Mouse (Mus musculus) megakaryocyte-erythroid progenitor cell, adult 5-6 weeks (primary cell): Measurements from ENCODE around the gene Racgap1. TPM values are rescaled to one million over a fixed set of nuclear protein-coding genes. Genes with fewer than 3 reads are reported as not detected.

ENCODE experiments used
- ATAC-seq: replicated peaks from 2 replicates; pipeline ENCODE4 v1.8.0; 2016; ENCODE audit warnings: mild to moderate bottlenecking, inconsistent platforms; ENCODE audit not compliant: severe bottlenecking, poor library complexity, low FRiP score, low TSS enrichment
- total RNA-seq, 2 experiments: library from RNA; stranded (forward) in 1 of 2; stranded (reverse) in 1 of 2; fragments of 200-1000, 215-1000 nt in 1 of 2; fragments of >200 nt in 1 of 2; fragmentation: Nextera tagmentation in 1 of 2; gene quantifications; 2 replicates each; pipeline ENCODE4 v1.2.3; 2014 to 2017

Racgap1 gene
- total RNA-seq, 2 experiments from 2014 or later = 45.9 to 62.5 TPM

DNA sequence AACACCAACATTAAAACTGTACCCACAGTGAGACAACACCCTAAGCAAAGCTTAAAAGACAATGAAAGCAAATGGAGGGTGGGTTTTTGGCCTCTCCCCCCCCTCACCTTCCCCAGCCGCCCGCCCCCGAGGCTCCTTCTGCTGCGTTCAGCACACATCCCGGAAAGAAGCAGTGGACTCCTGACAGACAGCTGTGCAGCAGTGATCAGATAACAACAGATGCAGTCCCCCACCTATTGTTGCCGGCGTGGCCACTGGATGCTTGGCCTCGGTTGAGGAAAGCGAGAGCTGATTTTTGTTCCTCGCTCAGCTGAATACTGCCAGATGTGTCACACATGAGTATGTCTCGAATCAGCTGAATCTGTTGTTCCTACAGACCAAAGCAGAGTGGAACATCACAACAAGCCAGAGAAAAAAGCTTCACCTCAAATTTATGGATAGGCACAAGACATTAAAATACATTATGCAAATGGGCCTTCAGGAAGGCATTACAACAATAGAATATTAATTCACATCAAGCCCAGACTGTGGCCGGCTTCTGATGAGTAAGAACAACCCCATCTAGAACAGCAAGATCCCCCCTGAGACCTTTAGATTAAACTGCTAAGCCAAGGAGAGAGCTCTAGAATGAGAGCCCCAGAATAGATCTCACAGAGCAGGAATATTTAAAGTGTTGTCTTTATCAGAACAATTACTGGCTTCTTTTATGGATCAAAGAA, 13.9 kb downstream of the Racgap1 start:
- ATAC-seq = no peak

DNA sequence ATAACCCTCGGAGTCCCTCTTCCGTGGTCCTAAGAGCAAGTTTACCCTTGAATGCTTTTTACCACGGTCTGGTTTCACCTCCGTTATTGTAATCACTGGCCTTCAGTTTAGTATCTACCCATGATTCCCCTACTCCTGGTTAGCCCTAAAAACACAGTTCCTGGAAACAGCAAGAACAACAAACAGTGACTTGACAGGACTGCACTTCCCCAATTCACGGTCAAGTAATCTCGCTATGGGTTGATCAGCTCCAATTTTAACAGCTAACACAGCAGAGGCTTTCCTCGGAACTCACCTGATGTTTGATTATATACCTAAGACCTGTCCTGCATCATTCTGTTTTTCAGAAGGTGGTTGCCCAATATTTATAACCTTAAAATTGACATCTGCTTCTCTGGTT, 16.8 kb downstream of the Racgap1 start:
- no peak for ATAC-seq

DNA sequence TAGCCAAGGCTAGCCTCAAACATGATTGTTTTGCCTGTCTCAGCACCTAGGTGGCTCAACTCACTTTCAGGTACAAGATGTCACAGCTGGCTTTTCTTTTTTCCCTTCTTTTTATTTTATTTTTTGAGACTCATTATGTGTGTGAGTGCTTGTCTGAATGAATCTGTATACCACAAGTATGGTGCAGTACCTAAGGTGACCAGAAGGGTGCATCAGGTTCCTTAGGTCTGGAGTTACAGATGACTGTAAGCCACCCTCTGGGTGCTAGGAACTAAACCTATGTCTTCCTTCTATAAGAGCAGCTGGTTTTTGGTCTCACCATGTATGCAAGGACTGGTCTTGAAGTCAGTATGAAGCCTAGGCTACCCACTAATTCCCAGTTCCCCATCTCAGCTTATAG, 19.8 kb downstream of the Racgap1 start:
- peak; percentile 61; the same call in 1 of the 2 replicates for ATAC-seq

DNA sequence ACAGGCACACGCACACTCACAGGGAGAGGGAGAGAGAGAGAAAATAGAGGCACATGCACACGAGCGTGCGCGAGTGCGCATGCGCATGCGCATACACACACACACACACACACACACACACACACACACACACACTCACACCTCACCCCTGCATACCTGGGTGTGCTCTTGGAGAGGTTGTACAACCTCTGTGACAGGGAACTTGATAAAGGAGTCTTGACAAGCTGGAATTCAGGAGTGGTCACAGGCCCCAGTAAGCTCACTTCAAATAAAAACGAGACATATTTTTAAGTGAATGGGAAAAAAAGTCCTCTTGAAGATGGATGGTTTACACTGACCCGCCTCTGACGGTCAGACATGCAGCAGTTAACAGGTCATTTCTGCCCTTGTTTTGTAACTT, 29.4 kb downstream of the Racgap1 start:
- ATAC-seq = no peak

DNA sequence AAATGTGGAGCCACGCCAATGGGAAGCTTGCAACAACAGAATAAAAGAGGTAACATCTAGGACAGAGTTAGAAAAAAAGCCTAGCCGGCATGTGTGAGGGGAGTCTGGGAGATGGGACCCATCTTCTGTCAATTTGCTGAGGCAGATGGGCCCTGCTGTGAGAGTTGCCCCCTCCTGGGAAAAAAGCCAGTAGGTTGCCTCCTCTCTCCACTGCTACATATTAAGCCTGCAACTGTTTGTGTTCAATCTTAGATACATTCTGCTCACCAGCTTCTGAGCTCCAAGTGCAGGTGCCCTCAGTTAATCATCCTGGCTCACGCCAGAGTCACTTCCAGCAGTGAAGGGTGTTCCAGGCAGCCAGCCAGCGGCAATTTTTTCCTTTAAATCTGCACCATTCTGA, 31.6 kb downstream of the Racgap1 start:
- ATAC-seq = no peak

DNA sequence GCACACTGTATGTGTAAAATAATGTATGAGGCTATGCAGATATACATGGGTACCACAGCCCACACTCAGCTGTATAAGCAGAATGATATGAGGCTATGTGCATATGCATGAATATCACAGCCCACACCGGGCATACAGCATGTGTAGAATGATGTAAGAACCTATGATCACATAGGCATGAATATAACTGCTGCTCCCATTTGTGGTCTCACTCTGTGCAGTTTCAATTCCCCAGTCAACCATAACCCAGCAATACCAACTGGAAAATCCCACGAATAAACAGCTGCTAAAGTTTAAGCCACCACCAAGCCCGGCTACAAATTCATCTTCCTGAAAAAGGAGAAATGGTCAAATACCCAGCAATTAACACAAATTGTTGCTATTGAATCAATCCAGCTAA, 32.9 kb downstream of the Racgap1 start:
- no peak for ATAC-seq

DNA sequence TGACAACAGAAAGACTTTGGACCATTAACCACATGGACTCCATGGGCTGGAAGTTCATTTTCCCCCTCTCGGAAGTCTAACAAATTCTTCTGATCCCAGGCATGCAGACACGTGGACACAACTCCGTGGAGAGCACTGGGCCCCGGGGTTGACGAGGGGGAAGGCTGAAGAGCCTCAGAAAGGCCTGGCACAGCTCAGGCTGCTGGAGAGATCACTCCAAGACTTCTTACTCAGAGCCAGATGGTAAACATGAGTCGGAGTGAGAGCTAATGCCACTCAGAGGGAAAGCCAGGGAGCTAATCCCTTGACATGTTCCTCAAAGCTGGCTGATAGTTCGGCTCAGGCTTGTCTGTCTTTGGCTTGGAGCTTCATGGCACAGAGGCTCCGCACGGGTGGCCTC, 36.2 kb downstream of the Racgap1 start:
- no peak for ATAC-seq

DNA sequence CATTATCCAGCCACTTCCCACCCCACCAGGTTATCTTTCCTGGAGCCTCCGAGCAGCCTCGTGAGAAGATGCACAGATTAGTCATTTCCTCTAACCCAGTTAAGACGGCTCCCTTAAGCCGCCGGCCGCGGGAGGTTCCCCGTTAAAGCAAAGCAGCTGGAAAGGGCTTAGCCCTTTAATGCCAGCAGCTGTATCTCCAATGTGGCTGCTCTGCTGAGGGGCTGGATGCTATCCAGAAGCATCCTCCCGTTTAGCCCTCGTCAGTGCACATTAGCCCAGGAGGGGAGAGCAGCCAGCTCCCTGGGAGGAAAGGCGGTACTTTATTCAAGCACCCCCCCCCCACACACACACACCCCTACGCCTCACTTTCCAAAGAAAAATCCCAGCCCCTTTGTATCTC, 36.7 kb downstream of the Racgap1 start:
- no peak for ATAC-seq

DNA sequence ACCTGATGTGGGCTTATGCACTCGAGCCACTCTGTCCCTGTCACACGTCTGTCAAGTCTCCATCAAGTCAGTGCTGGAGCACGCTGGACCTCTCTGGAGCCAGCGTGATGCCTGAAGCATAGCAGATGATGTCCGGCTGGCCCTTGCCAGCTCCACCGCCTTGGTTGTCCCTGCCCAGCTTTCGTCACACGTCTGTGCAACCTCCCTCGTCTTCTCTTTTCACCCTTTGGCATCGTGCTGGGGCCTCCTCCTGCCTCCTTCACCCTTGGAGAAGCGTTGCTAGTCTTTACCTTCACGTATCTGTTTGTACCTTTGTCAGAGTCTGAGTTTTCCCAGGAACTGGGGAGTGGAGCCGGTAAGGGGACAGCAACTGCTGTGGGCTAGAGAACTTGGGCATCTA, 37.2 kb downstream of the Racgap1 start:
- ATAC-seq = no peak

DNA sequence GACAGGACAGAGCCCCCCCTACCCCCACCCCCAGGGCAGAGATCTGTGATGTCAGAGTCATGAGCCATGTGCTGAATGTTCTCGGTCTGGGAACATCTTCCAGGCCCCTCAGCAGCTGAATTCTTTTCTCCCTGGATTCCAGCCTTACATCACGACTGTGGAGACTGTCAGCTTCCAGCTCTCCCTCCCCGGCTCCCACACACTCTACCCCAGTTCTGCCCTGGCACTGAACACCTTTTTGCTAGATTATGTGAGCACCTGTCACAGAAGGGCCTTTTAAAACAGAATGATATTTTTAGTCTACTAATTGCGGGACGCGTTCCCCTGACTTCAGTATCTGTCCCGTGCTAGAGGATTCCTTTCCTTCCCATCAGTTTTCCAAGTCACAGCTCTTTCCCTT, 39.9 kb downstream of the Racgap1 start:
- no peak for ATAC-seq

DNA sequence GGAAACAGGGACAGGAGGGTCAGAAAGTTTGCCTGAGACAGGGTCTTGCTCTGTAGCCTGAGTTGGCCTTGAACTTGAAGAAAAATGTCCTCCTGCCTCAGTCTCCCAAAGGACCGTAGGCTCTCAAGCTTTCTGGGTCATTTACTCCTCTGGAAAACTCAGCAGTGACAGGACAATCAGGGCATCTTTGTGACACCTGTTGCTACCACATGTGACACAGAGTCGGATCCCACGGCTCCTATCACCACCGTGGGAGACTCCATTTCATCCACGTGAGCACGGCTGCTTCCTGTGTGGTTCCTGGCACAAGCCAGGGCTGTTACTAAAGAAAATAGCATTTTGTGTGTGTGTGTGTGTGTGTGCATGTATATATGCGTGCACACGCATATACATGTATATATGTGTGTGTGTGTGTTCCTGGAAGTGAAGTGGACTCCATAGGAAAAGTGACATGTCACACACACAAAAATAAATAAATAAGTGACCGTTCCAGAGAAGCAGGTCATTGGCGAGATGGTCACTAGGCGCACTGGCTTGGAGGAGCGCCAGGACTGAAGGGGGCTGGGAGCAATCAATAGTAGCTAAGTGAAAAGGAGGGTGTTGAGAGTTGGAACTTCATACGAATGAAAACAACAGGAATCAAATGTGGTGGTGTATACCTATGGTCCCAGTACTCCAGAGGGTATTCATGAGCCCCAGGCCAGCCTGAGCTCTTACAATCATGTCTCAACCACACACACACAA, 42.9 kb downstream of the Racgap1 start:
- no peak for ATAC-seq

DNA sequence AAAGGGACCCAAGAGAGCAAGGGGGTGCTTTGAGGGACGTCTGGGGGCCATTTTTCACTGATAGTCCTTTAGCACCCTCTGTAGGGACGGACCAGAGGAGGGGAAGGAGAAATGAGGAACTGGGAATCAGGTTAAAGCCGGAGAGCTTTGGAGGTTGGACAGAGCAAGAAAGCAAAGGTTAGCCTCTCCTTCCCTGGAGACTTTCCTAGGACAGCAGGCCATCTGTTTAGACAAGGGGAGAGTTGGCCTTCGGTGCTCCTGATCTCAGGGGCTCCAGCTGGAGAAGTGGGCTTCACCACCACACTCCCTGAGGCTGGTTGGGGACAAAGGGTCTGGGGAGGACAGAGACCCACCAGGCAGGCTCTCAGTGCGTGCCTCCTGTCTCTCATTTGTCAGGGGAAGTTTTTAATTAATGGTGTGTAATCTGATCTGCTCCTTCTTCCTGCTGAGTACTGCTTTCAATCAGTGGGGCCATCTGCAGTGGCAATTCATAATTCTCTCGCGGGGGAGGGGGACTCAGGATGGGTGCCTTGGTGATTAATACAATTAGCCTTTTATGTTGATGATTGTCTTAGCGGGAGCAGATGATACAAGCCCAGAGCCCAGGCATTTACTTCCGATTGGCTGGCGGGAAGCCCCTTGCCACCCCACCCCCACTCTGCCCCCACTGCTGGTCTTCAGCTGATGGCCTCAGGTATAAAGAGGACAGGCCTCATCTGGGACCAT, 43.9 kb downstream of the Racgap1 start:
- no peak for ATAC-seq

DNA sequence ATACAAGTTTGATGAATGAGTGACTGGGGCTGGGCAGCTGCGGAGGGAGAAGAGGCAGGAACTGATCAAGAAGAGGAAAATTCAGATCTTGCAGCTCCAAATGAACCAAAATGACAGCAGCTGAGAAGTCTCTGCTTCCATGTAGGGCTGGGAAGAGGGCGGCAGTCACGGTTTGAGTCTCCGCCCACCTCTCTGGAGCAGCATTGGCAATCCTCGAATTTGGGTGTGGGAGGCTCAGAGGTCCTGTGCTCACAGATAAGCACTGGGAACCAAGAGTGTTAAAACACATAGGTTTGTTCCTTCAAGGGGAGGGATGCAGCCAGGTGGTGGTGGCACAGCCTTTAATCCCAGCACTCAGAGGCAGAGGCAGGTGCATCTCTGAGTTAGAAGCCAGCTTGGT, 44.9 kb downstream of the Racgap1 start:
- ATAC-seq = peak; percentile 78

DNA sequence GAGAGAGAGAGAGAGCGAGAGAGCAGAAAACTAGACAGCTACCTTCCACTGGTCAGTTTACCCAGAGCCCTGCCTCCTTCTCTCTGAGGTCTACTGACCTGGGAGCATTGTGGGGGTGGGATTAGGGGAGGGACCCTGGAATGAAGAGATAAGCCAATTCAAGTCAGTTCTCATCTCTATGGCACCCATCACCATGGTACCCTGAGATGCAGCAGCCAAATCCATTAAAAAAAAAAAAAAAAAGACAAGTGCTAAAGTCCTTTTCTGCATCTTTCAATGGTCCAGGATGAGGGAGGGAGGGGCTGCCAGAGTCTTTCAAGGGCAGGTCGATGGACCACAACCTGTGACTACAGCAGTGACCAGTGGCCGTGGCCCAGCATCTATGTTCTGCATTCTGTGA, 45.9 kb downstream of the Racgap1 start:
- no peak for ATAC-seq

DNA sequence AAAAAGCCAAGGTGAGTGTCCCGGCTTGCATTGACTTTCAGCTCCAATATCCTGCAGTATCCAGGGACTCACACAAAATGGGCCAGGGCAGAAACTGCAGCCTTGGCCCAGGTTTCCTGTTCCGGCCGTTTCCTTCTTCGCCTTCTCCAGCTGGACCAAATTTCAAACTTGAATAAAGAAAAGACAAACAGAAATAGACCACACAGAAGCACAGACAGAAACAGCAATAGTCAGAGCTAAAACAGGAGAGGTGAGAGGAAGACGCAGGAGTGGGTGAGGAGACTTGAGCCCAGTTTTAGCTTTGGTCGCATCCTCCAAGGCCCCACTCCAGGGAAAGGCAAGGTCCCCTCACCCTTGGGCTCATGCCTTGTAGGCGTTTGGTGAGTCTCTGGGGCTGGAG, 48.2 kb downstream of the Racgap1 start:
- no peak for ATAC-seq

DNA sequence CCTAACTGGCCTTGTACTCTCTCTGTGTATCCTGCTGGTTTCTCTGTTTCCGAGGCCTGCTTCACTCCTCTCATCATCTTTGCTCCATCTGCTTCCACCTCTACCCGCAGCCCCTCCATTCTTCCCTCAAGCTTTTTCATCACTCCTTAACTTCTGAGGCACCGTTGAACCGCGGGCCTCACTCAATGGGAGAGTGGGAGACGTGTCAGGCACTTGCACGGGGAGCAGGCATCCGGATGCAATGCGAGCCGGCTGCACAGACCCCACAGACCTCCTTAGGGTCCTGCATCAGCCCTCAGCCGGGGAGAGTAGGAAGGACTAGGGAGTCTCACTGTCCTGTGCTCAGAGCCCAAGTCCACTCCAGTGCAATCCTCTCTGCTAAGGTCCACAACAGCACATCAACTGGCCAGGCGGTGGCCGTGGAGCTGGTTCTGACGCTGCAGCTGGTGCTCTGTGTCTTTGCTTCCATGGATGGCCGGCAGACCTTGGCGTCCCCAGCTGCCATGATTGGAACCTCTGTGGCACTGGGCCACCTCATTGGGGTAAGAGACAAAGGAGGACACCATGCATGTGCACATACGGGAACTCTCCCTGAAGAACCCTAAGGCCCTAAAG, 49.1 kb downstream of the Racgap1 start:
- no peak for ATAC-seq

DNA sequence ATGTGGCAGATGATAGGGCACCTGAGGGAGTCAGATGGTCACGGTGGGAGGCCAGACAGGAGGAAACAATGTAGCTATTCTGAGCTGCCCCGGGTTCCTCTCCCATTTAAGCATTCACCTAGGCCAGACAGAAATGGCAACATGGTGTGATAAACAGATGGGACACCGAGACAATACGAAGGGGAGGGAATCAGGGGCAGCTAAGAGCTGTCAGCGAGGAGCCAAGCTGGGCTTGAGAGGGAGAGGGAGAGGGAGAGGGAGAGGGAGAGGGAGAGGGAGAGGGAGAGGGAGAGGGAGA, 49.7 kb downstream of the Racgap1 start:
- ATAC-seq = no peak

DNA sequence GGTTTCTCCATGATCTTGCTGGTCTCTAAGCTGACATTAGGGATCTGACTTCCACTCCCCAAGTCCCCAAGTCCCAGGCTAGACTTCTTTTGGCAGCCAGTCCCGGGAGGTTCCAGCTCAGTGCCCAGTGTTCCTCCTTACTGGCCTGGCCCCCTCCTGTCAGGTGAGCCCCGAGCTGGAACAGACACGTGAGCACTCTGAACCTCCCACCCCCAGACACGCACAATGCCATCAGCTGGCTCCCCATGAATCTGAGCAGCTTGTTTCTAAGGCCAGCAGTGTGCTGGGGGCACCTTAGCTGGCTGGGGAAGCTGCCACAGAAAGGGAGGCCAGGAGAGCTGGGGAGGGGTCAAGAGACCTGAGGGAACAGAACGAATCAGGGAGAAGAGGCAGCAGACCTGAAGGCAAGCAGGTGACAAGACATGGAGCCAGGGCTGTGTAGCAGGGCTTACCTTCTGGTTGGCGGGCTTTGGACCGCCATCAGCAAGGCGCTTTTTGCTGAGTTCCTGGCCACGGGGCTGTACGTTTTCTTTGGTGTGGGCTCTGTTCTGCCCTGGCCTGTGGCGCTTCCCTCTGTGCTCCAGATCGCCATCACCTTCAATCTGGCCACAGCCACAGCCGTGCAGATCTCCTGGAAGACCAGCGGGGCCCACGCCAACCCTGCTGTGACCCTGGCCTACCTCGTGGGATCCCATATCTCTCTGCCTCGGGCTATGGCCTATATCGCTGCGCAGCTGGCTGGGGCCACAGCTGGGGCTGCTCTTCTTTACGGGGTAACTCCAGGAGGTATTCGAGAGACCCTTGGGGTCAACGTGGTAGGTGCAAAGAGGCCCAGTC, 50.3 kb downstream of the Racgap1 start, which contains the start of gene Aqp6:
Aqp6 (plus strand) TSS at position 415 of the 837 bp plus-strand sequence.
- no peak for ATAC-seq

DNA sequence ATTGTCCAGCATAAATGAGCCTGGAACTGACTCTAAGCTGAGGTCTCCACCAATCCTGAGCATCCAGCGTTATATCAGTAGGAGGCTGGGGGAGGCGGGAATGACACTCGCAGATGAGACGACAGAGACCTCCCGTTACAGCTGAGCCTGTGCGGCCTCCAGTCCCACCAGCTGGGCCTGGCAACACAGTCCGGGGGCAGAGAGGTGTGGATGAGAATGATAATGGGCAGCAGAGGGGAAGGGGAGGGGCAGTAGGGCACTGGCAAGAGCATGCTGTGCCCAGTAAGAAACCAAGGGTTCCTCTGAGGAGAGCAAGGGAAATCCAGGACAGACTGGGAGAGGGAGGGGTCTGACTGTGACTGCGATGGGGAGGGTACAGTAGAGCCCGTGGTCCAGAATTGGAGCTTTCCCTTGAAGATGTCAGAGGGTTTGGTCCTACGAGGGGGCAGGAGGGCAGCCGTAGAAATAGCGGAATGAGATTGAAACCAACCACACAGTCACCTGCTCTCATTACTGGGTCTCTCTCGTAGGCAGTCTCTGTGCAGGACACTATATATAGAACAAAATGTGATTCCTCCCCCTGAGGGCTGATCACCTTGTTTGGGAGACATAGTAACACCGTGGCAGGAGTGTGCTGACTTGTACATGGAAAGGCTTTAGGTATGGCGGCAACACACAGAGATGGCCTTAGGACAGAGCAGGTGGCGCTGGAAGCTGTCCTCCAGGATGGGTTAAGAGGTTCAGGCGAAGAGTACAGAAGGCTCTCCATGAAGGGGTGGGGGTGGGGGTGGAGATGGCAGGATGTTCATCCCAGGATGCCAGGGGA, 52.0 kb downstream of the Racgap1 start:
- no peak for ATAC-seq
